Mouse (Mus musculus) embryonic fibroblast, embryonic 13.5 days (primary cell): ENCODE measurements at regions not wholly inside any gene's neighbourhood (a gene's known extent, or its start where the extent isn't known, plus 50 kb on each side); places are given as distances from the start of the nearest gene placed in this dataset.

Source experiments
- CTCF ChIP-seq: IDR thresholded peaks from 2 replicates; pipeline ENCODE4 v1.5.1; 2011; ENCODE audit warnings: mild to moderate bottlenecking, control low read depth, low read length, moderate library complexity, borderline replicate concordance; ENCODE audit not compliant: insufficient read depth
- POLR2A ChIP-seq: IDR thresholded peaks from 2 replicates; pipeline ENCODE4 v1.6.1; 2011; ENCODE audit warnings: low read depth, mild to moderate bottlenecking, control low read depth, low read length, moderate library complexity

DNA sequence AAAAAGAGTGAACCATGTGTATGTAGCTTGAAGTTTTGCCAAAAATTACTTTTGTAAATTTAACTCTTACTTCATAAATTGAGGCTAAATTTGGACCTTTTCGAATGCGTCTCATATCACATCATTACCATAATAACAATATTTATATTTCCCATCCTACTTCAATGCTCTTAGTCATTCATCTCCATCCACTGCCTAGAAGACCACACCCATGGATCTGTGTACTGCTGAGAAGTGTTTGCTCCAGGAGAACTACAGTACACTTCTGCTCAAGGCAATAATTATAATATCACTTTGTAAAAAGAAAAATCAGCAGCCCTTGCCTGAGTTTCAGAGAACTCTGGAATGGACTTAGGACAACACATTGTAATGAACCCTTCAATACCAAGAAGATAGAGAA lies 133.6 kb downstream of the Mat2b start:
- TF ChIP-seq CTCF: no peak
- TF ChIP-seq POLR2A: no peak
